Mouse (Mus musculus): ENCODE data around the gene Surf1. TPM values are rescaled to one million over a fixed set of nuclear protein-coding genes. Genes with fewer than 3 reads are reported as not detected.

The Surf1 gene
- polyA plus RNA-seq, 1 experiment from 2014 or later = 64.7 TPM

DNA sequence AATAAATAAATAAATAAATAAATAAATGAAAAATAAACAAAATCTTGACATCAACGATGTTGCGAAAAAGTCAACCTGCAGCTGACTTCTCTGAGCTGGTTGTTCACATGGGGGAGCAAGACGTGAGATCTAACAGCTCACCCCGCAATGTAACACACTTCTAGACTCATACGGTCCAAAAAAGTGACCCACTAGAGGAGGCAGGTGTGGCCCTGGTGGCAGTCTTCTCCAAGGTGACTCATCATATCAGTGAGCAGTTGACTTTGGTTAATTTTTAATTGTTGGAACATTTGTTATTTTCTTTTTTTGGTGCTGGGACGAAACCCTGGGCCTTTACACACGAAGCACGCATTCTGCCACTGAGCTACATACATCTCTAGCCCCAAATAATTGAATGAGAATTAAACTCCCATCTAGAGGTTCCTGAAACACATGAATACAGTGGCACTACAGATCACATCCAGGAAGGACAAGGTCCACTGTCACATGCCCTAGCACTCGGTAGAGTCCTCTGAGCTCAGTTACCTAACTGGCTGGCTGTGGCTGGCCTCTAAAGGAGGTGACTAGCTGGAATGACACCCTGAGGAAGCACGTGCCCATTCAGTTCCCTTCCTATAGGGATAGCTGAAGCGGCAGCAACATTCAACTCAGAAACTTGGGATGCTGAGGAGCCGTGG lies 40.6 kb upstream of the Surf1 start:
- no peaks in the 10 kb centered on the region for H3K27me3 ChIP-seq (ENCODE audit: control insufficient read depth, insufficient read depth, low read length)
- H3K9ac ChIP-seq (ENCODE audit: low read length) = no peak overlapping the region
- H3K36me3 ChIP-seq (ENCODE audit: control insufficient read depth, insufficient read depth, low read length) = peaks cover 34% of the 10 kb centered on the region
- ATAC-seq (ENCODE audit: low FRiP score, low TSS enrichment) (peak; percentile 82), DNase-seq (ENCODE audit: low spot score) (peak; percentile 39)
- H3K9me3 ChIP-seq (ENCODE audit: control insufficient read depth, low read length) = no peaks in the 10 kb centered on the region
- H3K4me3 ChIP-seq (ENCODE audit: low read depth, low read length) = no peak overlapping the region
- no peak for TF ChIP-seq CTCF (IDR thresholded peaks at IDR 0.05; ENCODE audit: low read depth)
- 84% methylated on average over 12 of the region's 12 CpGs for WGBS
- no peaks in the 10 kb centered on the region for H3K4me1 ChIP-seq (replicated peaks; ENCODE audit: control insufficient read depth, insufficient read depth)
- no peak overlapping the region for H3K4me2 ChIP-seq (replicated peaks; ENCODE audit: low read depth)
- H3K27ac ChIP-seq (replicated peaks) = no peak overlapping the region

DNA sequence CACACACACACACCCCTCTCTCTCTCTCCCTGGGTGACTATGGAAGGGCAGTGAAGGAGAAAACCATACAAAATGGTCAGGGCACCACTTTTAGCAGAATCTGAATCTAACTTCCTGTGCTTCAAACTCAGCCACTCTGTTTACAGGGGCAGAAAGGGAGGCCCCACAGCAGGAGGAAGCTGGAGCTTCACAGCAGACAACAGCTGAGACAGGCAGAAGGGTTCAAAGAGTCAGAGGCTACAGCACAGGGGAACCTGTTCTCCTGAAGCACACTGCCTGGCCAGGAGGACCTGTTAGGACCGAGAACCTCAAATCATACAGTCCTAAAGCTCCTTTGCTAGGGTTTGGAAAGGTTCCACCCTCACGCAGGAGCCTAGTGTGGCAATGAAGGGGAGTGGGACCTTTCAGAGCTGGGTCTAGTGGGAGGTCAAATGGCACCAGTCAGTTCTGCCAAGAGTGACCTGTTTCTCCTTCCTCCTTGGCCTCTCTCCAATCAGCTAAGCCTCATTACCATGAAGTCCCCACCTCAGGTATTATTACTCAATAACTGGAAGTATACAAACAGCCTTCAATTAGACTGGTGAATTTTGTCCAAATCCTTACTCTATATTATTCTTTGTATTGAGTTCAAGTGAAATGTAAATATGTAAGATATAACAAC lies 38.5 kb upstream of the Surf1 start:
- ATAC-seq (ENCODE audit: low FRiP score, low TSS enrichment) = no peak
- no peak for TF ChIP-seq EP300 (optimal IDR thresholded peaks at IDR 0.05)
- TF ChIP-seq CTCF (IDR thresholded peaks at IDR 0.05; ENCODE audit: low read depth) = no peak
- peaks cover 30% of the 10 kb centered on the region for H3K36me3 ChIP-seq (ENCODE audit: control insufficient read depth, insufficient read depth, low read length)

DNA sequence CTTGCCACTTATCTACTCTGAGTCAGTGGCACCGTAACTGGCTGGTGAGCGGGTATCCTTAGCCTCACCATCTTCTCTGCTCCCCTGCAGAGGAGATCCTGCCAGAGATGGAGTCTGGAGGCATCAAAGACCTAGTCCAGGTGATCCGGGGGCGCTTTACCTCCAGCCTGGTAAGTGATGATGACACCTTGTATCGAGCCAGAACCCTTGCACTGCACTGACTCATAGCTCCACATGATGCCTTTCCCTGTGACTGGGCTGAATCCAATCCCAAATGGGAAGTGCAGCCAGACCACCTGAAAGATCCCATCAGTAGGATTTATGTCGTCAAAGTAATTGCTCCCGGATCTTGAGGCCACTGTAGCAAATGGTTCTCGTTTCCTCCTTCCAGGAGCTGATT lies 36.5 kb upstream of the Surf1 start:
- Histone ChIP-seq H3K9me3 (ENCODE audit: control insufficient read depth, low read length) (no peaks in the 10 kb centered on the region), H3K36me3 (ENCODE audit: control insufficient read depth, insufficient read depth, low read length) (peaks cover 21% of the 10 kb centered on the region), H3K27ac (replicated peaks) (no peak overlapping the region)

More for the DNA sequence above, 38.5 kb upstream of the Surf1 start:
- no peaks in the 10 kb centered on the region for H3K4me1 ChIP-seq (replicated peaks; ENCODE audit: control insufficient read depth, insufficient read depth)
- no peak overlapping the region for H3K9ac ChIP-seq (ENCODE audit: low read length)
- 88% methylated on average over 2 of the region's 2 CpGs for WGBS
- DNase-seq (ENCODE audit: low spot score) = no peak
- no peak overlapping the region for H3K4me2 ChIP-seq (replicated peaks; ENCODE audit: low read depth)
- no peaks in the 10 kb centered on the region for H3K9me3 ChIP-seq (ENCODE audit: control insufficient read depth, low read length)
- no peak overlapping the region for H3K4me3 ChIP-seq (ENCODE audit: low read depth, low read length)
- H3K27me3 ChIP-seq (ENCODE audit: control insufficient read depth, insufficient read depth, low read length) = no peaks in the 10 kb centered on the region
- H3K27ac ChIP-seq (replicated peaks) = no peak overlapping the region

DNA sequence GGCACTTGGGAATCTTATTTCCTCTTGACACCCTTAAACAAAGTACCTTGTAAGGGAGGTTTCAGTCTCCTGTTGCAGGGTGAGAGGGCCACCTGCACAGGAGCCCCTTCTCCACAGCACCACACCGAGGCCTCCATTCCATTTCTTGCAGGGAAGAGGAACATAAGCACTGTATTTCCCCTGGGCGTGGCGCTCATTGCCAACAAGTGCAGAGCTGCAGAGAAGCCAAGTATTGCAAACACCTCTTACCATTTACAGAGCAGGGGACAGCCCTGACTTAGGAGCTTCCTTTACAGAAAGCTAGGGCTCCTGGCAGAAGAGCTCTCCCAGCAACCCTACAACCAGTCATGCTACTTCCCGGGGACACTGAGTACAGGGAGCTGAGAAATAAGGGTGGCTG lies 35.9 kb upstream of the Surf1 start:
- H3K27ac ChIP-seq (replicated peaks) = no peak overlapping the region
- no peak for DNase-seq (ENCODE audit: low spot score)
- no peaks in the 10 kb centered on the region for H3K27me3 ChIP-seq (ENCODE audit: control insufficient read depth, insufficient read depth, low read length)
- no peak overlapping the region for H3K4me3 ChIP-seq (ENCODE audit: low read depth, low read length)
- H3K4me2 ChIP-seq (replicated peaks; ENCODE audit: low read depth) = no peak overlapping the region
- no peaks in the 10 kb centered on the region for H3K4me1 ChIP-seq (replicated peaks; ENCODE audit: control insufficient read depth, insufficient read depth)
- no peaks in the 10 kb centered on the region for H3K9me3 ChIP-seq (ENCODE audit: control insufficient read depth, low read length)
- H3K36me3 ChIP-seq (ENCODE audit: control insufficient read depth, insufficient read depth, low read length) = peaks cover 20% of the 10 kb centered on the region
- WGBS = 92% methylated on average over 4 of the region's 4 CpGs
- no peak for ATAC-seq (ENCODE audit: low FRiP score, low TSS enrichment)
- H3K9ac ChIP-seq (ENCODE audit: low read length) = no peak overlapping the region
- no peak for TF ChIP-seq EP300 (optimal IDR thresholded peaks at IDR 0.05)
- TF ChIP-seq CTCF (IDR thresholded peaks at IDR 0.05; ENCODE audit: low read depth) = no peak

More for the DNA sequence above, 36.5 kb upstream of the Surf1 start:
- H3K4me3 ChIP-seq (ENCODE audit: low read depth, low read length) = no peak overlapping the region
- no peak for ATAC-seq (ENCODE audit: low FRiP score, low TSS enrichment)
- no peaks in the 10 kb centered on the region for H3K4me1 ChIP-seq (replicated peaks; ENCODE audit: control insufficient read depth, insufficient read depth)
- TF ChIP-seq CTCF (IDR thresholded peaks at IDR 0.05; ENCODE audit: low read depth) = no peak
- TF ChIP-seq EP300 (optimal IDR thresholded peaks at IDR 0.05) = no peak
- H3K4me2 ChIP-seq (replicated peaks; ENCODE audit: low read depth) = no peak overlapping the region
- no peak overlapping the region for H3K9ac ChIP-seq (ENCODE audit: low read length)
- no peak for DNase-seq (ENCODE audit: low spot score)
- 88% methylated on average over 8 of the region's 8 CpGs for WGBS
- no peaks in the 10 kb centered on the region for H3K27me3 ChIP-seq (ENCODE audit: control insufficient read depth, insufficient read depth, low read length)

DNA sequence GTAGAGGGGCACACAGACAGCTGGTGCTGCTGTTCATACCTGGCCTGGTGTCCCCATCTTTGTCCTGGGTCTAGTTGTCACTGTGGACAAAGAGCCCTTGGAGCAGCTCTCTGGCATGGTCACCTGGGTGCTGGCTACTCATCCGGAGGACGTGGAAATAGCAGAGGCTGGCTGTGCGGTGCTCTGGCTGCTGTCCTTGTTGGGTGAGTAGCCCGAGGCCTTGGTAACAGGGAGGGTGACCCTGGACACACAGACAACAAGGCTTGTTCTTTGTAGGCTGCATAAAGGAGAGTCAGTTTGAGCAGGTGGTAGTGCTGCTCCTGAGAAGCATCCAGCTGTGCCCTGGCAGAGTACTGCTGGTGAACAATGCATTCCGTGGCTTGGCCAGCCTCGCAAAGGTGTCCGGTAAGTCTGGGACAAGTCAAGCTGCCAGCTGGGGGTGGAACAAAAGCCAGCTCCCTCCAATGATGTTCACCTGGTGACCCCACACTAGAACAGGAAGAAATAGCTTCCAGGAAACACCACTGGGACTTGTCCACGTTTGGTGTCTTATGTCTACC lies 35.1 kb upstream of the Surf1 start:
- Histone ChIP-seq H3K4me1 (replicated peaks; ENCODE audit: control insufficient read depth, insufficient read depth) (no peaks in the 10 kb centered on the region), H3K27me3 (ENCODE audit: control insufficient read depth, insufficient read depth, low read length) (no peaks in the 10 kb centered on the region), H3K9me3 (ENCODE audit: control insufficient read depth, low read length) (no peaks in the 10 kb centered on the region), H3K4me3 (ENCODE audit: low read depth, low read length) (no peak overlapping the region), H3K4me2 (replicated peaks; ENCODE audit: low read depth) (no peak overlapping the region), H3K27ac (replicated peaks) (no peak overlapping the region), H3K9ac (ENCODE audit: low read length) (no peak overlapping the region), H3K36me3 (ENCODE audit: control insufficient read depth, insufficient read depth, low read length) (peaks cover 19% of the 10 kb centered on the region)
- ATAC-seq (ENCODE audit: low FRiP score, low TSS enrichment) (no peak), DNase-seq (ENCODE audit: low spot score) (no peak)
- no peak for TF ChIP-seq EP300 (optimal IDR thresholded peaks at IDR 0.05)
- TF ChIP-seq CTCF (IDR thresholded peaks at IDR 0.05; ENCODE audit: low read depth) = no peak
- WGBS = 90% methylated on average over 8 of the region's 8 CpGs

DNA sequence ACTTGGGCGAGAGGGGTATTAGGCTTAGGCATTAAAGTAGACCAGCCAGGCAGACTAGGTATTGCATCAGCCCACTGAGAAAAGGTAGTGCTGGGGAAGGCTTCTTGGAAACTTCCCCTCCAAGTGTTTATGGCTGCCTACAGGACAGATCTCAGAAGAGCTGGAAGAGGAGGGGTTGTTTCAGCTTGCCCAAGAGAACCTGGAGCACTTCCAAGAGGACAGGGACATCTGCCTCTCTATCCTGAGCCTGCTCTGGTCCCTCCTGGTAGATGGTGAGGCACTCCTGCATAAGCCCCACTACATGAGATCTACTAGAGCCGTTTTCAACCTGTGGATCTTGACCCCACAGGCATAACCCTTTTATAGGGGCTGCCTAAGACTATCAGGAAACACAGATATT lies 34.1 kb upstream of the Surf1 start:
- Histone ChIP-seq H3K27me3 (ENCODE audit: control insufficient read depth, insufficient read depth, low read length) (no peaks in the 10 kb centered on the region), H3K4me3 (ENCODE audit: low read depth, low read length) (no peak overlapping the region), H3K27ac (replicated peaks) (no peak overlapping the region), H3K4me1 (replicated peaks; ENCODE audit: control insufficient read depth, insufficient read depth) (no peaks in the 10 kb centered on the region), H3K9ac (ENCODE audit: low read length) (no peak overlapping the region), H3K36me3 (ENCODE audit: control insufficient read depth, insufficient read depth, low read length) (peaks cover 16% of the 10 kb centered on the region), H3K9me3 (ENCODE audit: control insufficient read depth, low read length) (no peaks in the 10 kb centered on the region), H3K4me2 (replicated peaks; ENCODE audit: low read depth) (no peak overlapping the region)
- no peak for DNase-seq (ENCODE audit: low spot score)
- no peak for ATAC-seq (ENCODE audit: low FRiP score, low TSS enrichment)
- 82% methylated on average over 2 of the region's 2 CpGs for WGBS
- TF ChIP-seq EP300 (optimal IDR thresholded peaks at IDR 0.05) (no peak), CTCF (IDR thresholded peaks at IDR 0.05; ENCODE audit: low read depth) (no peak)

All from stomach, postnatal 0 days (tissue).